Comparison of ENCODE assay signal across 8 mouse cellular contexts in the genomic region with DNA sequence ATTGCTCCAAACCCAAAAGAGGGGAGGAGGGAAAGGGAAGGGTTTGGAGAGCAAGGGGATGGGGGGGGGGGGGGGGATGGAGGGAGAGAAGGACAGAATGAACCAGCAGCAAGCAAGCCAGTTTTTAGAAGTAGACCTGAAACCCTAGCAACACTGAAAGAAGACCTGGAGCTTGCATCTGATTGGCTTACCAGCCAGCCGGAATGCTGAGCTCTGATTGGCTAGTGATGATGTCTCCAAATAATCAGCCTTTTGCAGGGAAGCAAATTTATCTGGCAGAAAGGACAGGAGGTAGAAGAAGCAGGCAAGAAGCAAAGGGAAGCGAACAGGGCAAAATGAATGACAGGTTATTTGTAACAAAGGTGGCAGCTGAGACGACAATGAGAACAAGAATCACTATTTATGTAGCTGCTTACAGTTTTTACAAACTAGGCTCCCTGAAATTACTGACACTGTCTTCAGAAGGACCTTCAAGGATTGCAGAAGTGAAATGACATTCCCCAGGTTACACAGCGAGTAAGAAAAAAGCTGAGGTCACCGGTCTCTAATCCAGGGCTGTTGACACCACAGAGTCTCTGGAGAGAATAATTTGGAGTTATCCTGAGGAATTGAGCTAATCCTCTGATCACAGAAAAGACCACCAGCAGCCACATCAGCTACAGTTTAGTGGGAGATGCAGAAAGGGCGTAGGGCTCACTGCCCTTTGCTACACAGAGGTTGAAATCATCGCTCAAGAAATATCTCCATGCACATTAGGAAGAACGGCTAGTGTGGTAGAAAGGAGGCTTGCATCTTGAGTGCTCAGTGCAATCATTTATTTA.
DNase-seq lines count a peak whose midpoint lies in the region; ATAC-seq and TF ChIP-seq lines count a peak whose summit lies in the region.

No protein-coding gene starts in this region.

- WGBS in embryonic facial prominence, embryonic 10.5 days, result 56% methylated on average over 8 of the region's 8 CpGs
- 59% methylated on average over 8 of the region's 8 CpGs for WGBS in hindbrain, embryonic 10.5 days
- 44% methylated on average over 8 of the region's 8 CpGs for WGBS in midbrain, embryonic 10.5 days
- 52% methylated on average over 8 of the region's 8 CpGs for WGBS in stomach, embryonic 16.5 days

- H3K9me3 ChIP-seq in MEL (replicated peaks; ENCODE audit: insufficient read depth, low read length), result no peaks in the 10 kb centered on the region
- H3K9me3 ChIP-seq in embryonic facial prominence, embryonic 10.5 days, result no peaks in the 10 kb centered on the region
- H3K9me3 ChIP-seq in hindbrain, embryonic 10.5 days, result no peaks in the 10 kb centered on the region
- no peaks in the 10 kb centered on the region for H3K9me3 ChIP-seq in midbrain, embryonic 10.5 days (replicated peaks)
- H3K9me3 ChIP-seq in stomach, embryonic 16.5 days (replicated peaks; ENCODE audit: control insufficient read depth, low read length), result no peaks in the 10 kb centered on the region

- peak overlapping the region; percentile 22 for H3K4me2 ChIP-seq in stomach, embryonic 16.5 days (ENCODE audit: low read depth, low read length)

- peak overlapping the region; percentile 40 to 67 for H3K4me3 ChIP-seq in MEL (ENCODE audit: control insufficient read depth in 1 of 2, insufficient read depth in 1 of 2, low read depth in 2 of 2, low read length in 2 of 2)
- no peak overlapping the region for H3K4me3 ChIP-seq in embryonic facial prominence, embryonic 10.5 days
- H3K4me3 ChIP-seq in hindbrain, embryonic 10.5 days, result no peak overlapping the region
- no peak overlapping the region for H3K4me3 ChIP-seq in midbrain, embryonic 10.5 days
- no peak overlapping the region for H3K4me3 ChIP-seq in stomach, embryonic 16.5 days (replicated peaks; ENCODE audit: low read length)

- H3K4me1 ChIP-seq in MEL (ENCODE audit: control insufficient read depth in 1 of 2, insufficient read depth in 2 of 2, low read length in 2 of 2), result peaks cover 8% of the 10 kb centered on the region in 2 experiments
- H3K4me1 ChIP-seq in embryonic facial prominence, embryonic 10.5 days, result peaks cover 28% of the 10 kb centered on the region
- peaks cover 24% of the 10 kb centered on the region for H3K4me1 ChIP-seq in hindbrain, embryonic 10.5 days (replicated peaks)
- H3K4me1 ChIP-seq in midbrain, embryonic 10.5 days, result peaks cover 35% of the 10 kb centered on the region
- peaks cover 21% of the 10 kb centered on the region for H3K4me1 ChIP-seq in stomach, embryonic 16.5 days (ENCODE audit: control insufficient read depth, insufficient read depth, low read length)

- H3K27ac ChIP-seq in MEL (ENCODE audit: control insufficient read depth, low read depth, low read length), result peak overlapping the region; percentile 48
- H3K27ac ChIP-seq in embryonic facial prominence, embryonic 10.5 days (replicated peaks), result no peak overlapping the region
- H3K27ac ChIP-seq in hindbrain, embryonic 10.5 days, result no peak overlapping the region
- H3K27ac ChIP-seq in midbrain, embryonic 10.5 days (replicated peaks), result no peak overlapping the region
- H3K27ac ChIP-seq in stomach, embryonic 16.5 days (ENCODE audit: low read length), result 0 out of 2 replicates have a peak overlapping the region, but pooled peaks have one; percentile 1

- TF ChIP-seq POLR2A in MEL (IDR thresholded peaks at IDR 0.05; ENCODE audit: control insufficient read depth in 1 of 2, insufficient read depth in 1 of 2, low read depth in 1 of 2, low read length in 2 of 2, poor library complexity in 1 of 2), result peak in 1 of 2 experiments; percentile 41; a peak in 2 of 4 replicates

- H3K27me3 ChIP-seq in MEL (ENCODE audit: control insufficient read depth in 1 of 2, insufficient read depth in 2 of 2, low read length in 2 of 2), result no peaks in the 10 kb centered on the region
- no peaks in the 10 kb centered on the region for H3K27me3 ChIP-seq in embryonic facial prominence, embryonic 10.5 days (replicated peaks; ENCODE audit: low read depth, poor library complexity, severe bottlenecking)
- H3K27me3 ChIP-seq in hindbrain, embryonic 10.5 days (ENCODE audit: insufficient read depth, poor library complexity, severe bottlenecking), result no peaks in the 10 kb centered on the region
- H3K27me3 ChIP-seq in midbrain, embryonic 10.5 days (ENCODE audit: low read depth, poor library complexity, severe bottlenecking), result no peaks in the 10 kb centered on the region; the same call in 1 of the 2 replicates
- H3K27me3 ChIP-seq in stomach, embryonic 16.5 days (ENCODE audit: control insufficient read depth, insufficient read depth, low read length), result no peaks in the 10 kb centered on the region

- peak; percentile 22 to 42; a peak in 2 of 4 replicates for TF ChIP-seq EP300 in MEL (IDR thresholded peaks at IDR 0.05; ENCODE audit: low read depth in 1 of 2, low read length in 2 of 2)

- no peak; the same call in 1 of the 2 replicates for TF ChIP-seq RAD21 in MEL (IDR thresholded peaks at IDR 0.05; ENCODE audit: low read depth, low read length)

- peaks cover 0 to 4% of the 10 kb centered on the region in 2 experiments; a peak in 1 of 4 replicates for H3K36me3 ChIP-seq in MEL (ENCODE audit: control insufficient read depth in 1 of 2, insufficient read depth in 2 of 2, low read length in 2 of 2)
- H3K36me3 ChIP-seq in embryonic facial prominence, embryonic 10.5 days (replicated peaks), result no peaks in the 10 kb centered on the region
- H3K36me3 ChIP-seq in hindbrain, embryonic 10.5 days, result no peaks in the 10 kb centered on the region
- H3K36me3 ChIP-seq in midbrain, embryonic 10.5 days, result no peaks in the 10 kb centered on the region
- H3K36me3 ChIP-seq in stomach, embryonic 16.5 days (ENCODE audit: control insufficient read depth, insufficient read depth, low read length), result no peaks in the 10 kb centered on the region

- peak overlapping the region; percentile 21 for H3K9ac ChIP-seq in MEL (ENCODE audit: control insufficient read depth, low read depth, low read length, poor library complexity, severe bottlenecking)
- H3K9ac ChIP-seq in stomach, embryonic 16.5 days (ENCODE audit: low read length), result no peak overlapping the region

- peak; percentile 93 for DNase-seq in MEL (ENCODE audit: low read depth, low spot score)
- peak; percentile 72 for DNase-seq in adrenal gland, adult 2 months
- peak; percentile 49 for DNase-seq in embryonic facial prominence, embryonic 10.5 days (ENCODE audit: low spot score)
- DNase-seq in hindbrain, embryonic 10.5 days (ENCODE audit: low spot score), result peak; percentile 33
- DNase-seq in layer of hippocampus, postnatal 10 days (ENCODE audit: low spot score in 2 of 2), result peak; percentile 53 to 66
- DNase-seq in midbrain, embryonic 10.5 days (ENCODE audit: low spot score), result peak; percentile 50
- no peak for DNase-seq in urinary bladder, adult 2 months (ENCODE audit: low spot score)

- no peaks in the 10 kb centered on the region for H3K79me2 ChIP-seq in MEL (ENCODE audit: control insufficient read depth, insufficient read depth, low read length, poor library complexity)

- no peak for TF ChIP-seq CTCF in MEL (IDR thresholded peaks at IDR 0.05 in 2 of 3, conservative IDR thresholded peaks at IDR 0.05 in 1 of 3; ENCODE audit: control insufficient read depth in 1 of 3, insufficient read depth in 1 of 3, low read depth in 2 of 3, low read length in 3 of 3, poor library complexity in 1 of 3, severe bottlenecking in 1 of 3)

- peak; percentile 45; the same call in 1 of the 2 replicates for ATAC-seq in stomach, embryonic 16.5 days (ENCODE audit: insufficient read depth, low FRiP score)

TF ChIP-seq in MEL, 35 proteins besides CTCF, POLR2A, EP300 and RAD21:
- TF ChIP-seq NELFE (IDR thresholded peaks at IDR 0.05; ENCODE audit: low read depth, low read length), result peak; percentile 36
- TF ChIP-seq TAL1 (IDR thresholded peaks at IDR 0.05; ENCODE audit: low read length), result no peak
- TF ChIP-seq USF1 (IDR thresholded peaks at IDR 0.05; ENCODE audit: low read depth, low read length), result no peak
- TF ChIP-seq ZNF384 (IDR thresholded peaks at IDR 0.05; ENCODE audit: low read depth, low read length), result 0 out of 2 replicates have a peak, but pooled peaks have one; percentile 8
- TF ChIP-seq POLR2AphosphoS5 (IDR thresholded peaks at IDR 0.05; ENCODE audit: borderline replicate concordance, low read depth, low read length), result no peak
- peak; percentile 29; the same call in 1 of the 2 replicates for TF ChIP-seq SIN3A (IDR thresholded peaks at IDR 0.05; ENCODE audit: low read length)
- no peak for TF ChIP-seq ZC3H11A (IDR thresholded peaks at IDR 0.05; ENCODE audit: low read depth, low read length)
- TF ChIP-seq TCF12 (IDR thresholded peaks at IDR 0.05; ENCODE audit: low read depth, low read length), result peak; percentile 27; the same call in 1 of the 2 replicates
- TF ChIP-seq SMC3 (IDR thresholded peaks at IDR 0.05; ENCODE audit: low read depth, low read length), result peak; percentile 41; the same call in 1 of the 2 replicates
- TF ChIP-seq MXI1 (IDR thresholded peaks at IDR 0.05; ENCODE audit: low read depth, low read length), result 0 out of 2 replicates have a peak, but pooled peaks have one; percentile 19
- TF ChIP-seq HCFC1 (IDR thresholded peaks at IDR 0.05; ENCODE audit: low read depth, low read length), result 0 out of 2 replicates have a peak, but pooled peaks have one; percentile 7
- TF ChIP-seq MYB (IDR thresholded peaks at IDR 0.05; ENCODE audit: low read depth, low read length), result no peak
- TF ChIP-seq CHD2 (IDR thresholded peaks at IDR 0.05; ENCODE audit: low read length), result no peak
- TF ChIP-seq NRF1 (IDR thresholded peaks at IDR 0.05; ENCODE audit: insufficient read depth, low read depth, low read length, poor library complexity, severe bottlenecking), result no peak
- TF ChIP-seq GABPA (IDR thresholded peaks at IDR 0.05; ENCODE audit: low read depth, low read length), result no peak
- TF ChIP-seq ETS1 (IDR thresholded peaks at IDR 0.05; ENCODE audit: low read depth, low read length), result peak; percentile 60; the same call in 1 of the 2 replicates
- TF ChIP-seq USF2 (IDR thresholded peaks at IDR 0.05; ENCODE audit: borderline replicate concordance in 1 of 2, insufficient read depth in 1 of 2, low read depth in 1 of 2, low read length in 2 of 2), result no peak
- TF ChIP-seq GATA1 (IDR thresholded peaks at IDR 0.05; ENCODE audit: low read depth, low read length), result peak; percentile 36; the same call in 1 of the 2 replicates
- TF ChIP-seq MAX (IDR thresholded peaks at IDR 0.05; ENCODE audit: low read length), result no peak
- TF ChIP-seq POLR2AphosphoS2 (IDR thresholded peaks at IDR 0.05; ENCODE audit: low read length), result no peak

Comparison
In these comparisons a context has a peak if more than half of its experiments do, and no peak if none do; other contexts are left out.
1. H3K27ac ChIP-seq: peak in MEL (single experiment) and stomach, embryonic 16.5 days (single experiment); none in embryonic facial prominence, embryonic 10.5 days (single experiment), hindbrain, embryonic 10.5 days (single experiment) and midbrain, embryonic 10.5 days (single experiment).
2. H3K4me3 ChIP-seq: peak in MEL (2 of 2); none in embryonic facial prominence, embryonic 10.5 days (single experiment), hindbrain, embryonic 10.5 days (single experiment), midbrain, embryonic 10.5 days (single experiment) and stomach, embryonic 16.5 days (single experiment).